Mouse (Mus musculus): ENCODE results near the gene Clptm1. TPM values are rescaled to one million over a fixed set of nuclear protein-coding genes. Genes with fewer than 3 reads are reported as not detected.
A peak's percentile ranks its signal among the peaks of the same experiment; 100 is the strongest.

Clptm1 gene
- polyA plus RNA-seq, 1 experiment, result 95.7 TPM

DNA sequence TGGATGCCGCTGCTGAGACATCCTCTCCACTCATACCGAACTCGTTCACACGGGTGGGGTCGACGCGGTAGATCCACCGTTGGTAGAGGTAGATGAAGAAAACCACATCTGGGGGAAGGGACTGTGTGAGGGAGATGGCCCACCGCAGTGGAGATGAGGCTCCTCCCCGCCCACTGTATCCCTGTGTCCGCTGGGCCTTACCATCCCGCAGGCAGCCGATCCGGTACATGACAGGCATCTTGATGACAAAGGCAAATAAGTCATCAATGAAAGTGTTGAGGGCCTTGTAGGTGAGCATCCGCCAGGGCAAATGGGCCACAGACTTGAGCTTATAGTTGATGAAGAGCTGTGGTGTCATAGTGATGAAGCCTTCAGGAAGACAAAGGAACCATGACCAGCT, 31.0 kb downstream of the Clptm1 start:
- H3K27me3 ChIP-seq (ENCODE audit: control insufficient read depth, insufficient read depth, insufficient read length), result no peaks in the 10 kb centered on the region
- TF ChIP-seq FOSL1 (IDR thresholded peaks at IDR 0.05; ENCODE audit: insufficient read depth, low read length, poor library complexity, severe bottlenecking) (no peak), MYOD1 (IDR thresholded peaks at IDR 0.05; ENCODE audit: control insufficient read depth, insufficient read length, low read depth) (no peak), MYOG (IDR thresholded peaks at IDR 0.05; ENCODE audit: control insufficient read depth, extremely low read depth, insufficient read length) (no peak), CEBPB (IDR thresholded peaks at IDR 0.05; ENCODE audit: low read depth) (no peak), CTCF (IDR thresholded peaks at IDR 0.05; ENCODE audit: control insufficient read depth, insufficient read depth, insufficient read length) (no peak), USF1 (IDR thresholded peaks at IDR 0.05; ENCODE audit: low read depth) (no peak), MAX (IDR thresholded peaks at IDR 0.05) (no peak)
- H3K36me3 ChIP-seq (ENCODE audit: control insufficient read depth, insufficient read depth), result peaks cover 22% of the 10 kb centered on the region
- no peaks in the 10 kb centered on the region for H3K79me2 ChIP-seq (ENCODE audit: control insufficient read depth, insufficient read depth)
- H3K4me3 ChIP-seq (ENCODE audit: insufficient read depth, poor library complexity, severe bottlenecking), result no peak overlapping the region
- no peak overlapping the region for H3ac ChIP-seq (ENCODE audit: control insufficient read depth, insufficient read length, low read depth)
- no peaks in the 10 kb centered on the region for H3K79me3 ChIP-seq (ENCODE audit: low read depth)

DNA sequence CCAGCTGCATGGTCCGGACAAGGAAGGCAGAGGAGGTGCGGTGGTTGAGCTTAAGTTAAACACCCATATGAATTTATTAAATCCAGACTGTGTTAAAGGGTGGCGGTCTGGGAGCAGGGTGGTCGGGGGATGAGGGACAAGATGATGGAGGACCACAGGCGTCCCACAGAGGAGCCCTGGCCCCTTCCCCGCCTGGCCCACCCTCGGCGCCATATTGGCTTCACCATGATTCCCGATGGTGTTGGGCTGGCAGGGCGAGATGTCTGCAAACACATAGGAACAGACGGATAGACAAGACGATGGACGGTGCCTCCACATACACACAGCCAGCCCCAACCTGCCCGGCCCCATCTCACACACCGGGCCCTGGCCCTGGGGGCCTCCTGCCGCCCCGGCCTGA, 31.6 kb downstream of the Clptm1 start:
- no peak overlapping the region for H3K4me3 ChIP-seq (ENCODE audit: insufficient read depth, poor library complexity, severe bottlenecking)
- H3ac ChIP-seq (ENCODE audit: control insufficient read depth, insufficient read length, low read depth), result no peak overlapping the region
- no peaks in the 10 kb centered on the region for H3K27me3 ChIP-seq (ENCODE audit: control insufficient read depth, insufficient read depth, insufficient read length)
- no peaks in the 10 kb centered on the region for H3K79me2 ChIP-seq (ENCODE audit: control insufficient read depth, insufficient read depth)
- peaks cover 22% of the 10 kb centered on the region for H3K36me3 ChIP-seq (ENCODE audit: control insufficient read depth, insufficient read depth)
- no peaks in the 10 kb centered on the region for H3K79me3 ChIP-seq (ENCODE audit: low read depth)
- TF ChIP-seq CTCF (IDR thresholded peaks at IDR 0.05; ENCODE audit: control insufficient read depth, insufficient read depth, insufficient read length) (no peak), MYOG (IDR thresholded peaks at IDR 0.05; ENCODE audit: control insufficient read depth, extremely low read depth, insufficient read length) (no peak), MYOD1 (IDR thresholded peaks at IDR 0.05; ENCODE audit: control insufficient read depth, insufficient read length, low read depth) (no peak)

DNA sequence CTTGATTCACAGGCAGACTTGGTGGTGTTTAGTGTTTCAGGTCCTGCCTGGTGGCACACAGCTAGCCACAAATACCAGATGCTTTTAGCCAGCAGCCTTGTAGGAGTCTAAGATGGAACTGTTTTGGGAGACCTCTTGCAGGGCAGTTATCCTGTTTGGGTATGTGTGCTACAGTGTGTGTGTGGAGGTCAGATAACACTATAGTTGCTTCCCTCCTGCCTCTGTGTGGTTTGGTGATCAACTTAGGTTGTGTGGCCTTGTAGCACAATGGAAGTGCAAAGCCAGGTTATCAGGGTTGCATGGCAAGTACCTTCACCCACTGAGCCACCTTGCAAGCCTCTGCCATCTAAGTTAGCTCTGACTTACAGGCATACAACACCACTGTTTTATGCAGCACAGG, 32.1 kb downstream of the Clptm1 start:
- Histone ChIP-seq H3K36me3 (ENCODE audit: control insufficient read depth, insufficient read depth) (peaks cover 22% of the 10 kb centered on the region), H3K27me3 (ENCODE audit: control insufficient read depth, insufficient read depth, insufficient read length) (no peaks in the 10 kb centered on the region)
- TF ChIP-seq CEBPB (IDR thresholded peaks at IDR 0.05; ENCODE audit: low read depth), result no peak
- TF ChIP-seq MYOD1 (IDR thresholded peaks at IDR 0.05; ENCODE audit: control insufficient read depth, insufficient read length, low read depth), result no peak
- TF ChIP-seq CTCF (IDR thresholded peaks at IDR 0.05; ENCODE audit: control insufficient read depth, insufficient read depth, insufficient read length), result no peak
- no peak for TF ChIP-seq MYOG (IDR thresholded peaks at IDR 0.05; ENCODE audit: control insufficient read depth, extremely low read depth, insufficient read length)
- no peak for TF ChIP-seq MAX (IDR thresholded peaks at IDR 0.05)
- no peak for TF ChIP-seq FOSL1 (IDR thresholded peaks at IDR 0.05; ENCODE audit: insufficient read depth, low read length, poor library complexity, severe bottlenecking)
- no peak for TF ChIP-seq USF1 (IDR thresholded peaks at IDR 0.05; ENCODE audit: low read depth)

DNA sequence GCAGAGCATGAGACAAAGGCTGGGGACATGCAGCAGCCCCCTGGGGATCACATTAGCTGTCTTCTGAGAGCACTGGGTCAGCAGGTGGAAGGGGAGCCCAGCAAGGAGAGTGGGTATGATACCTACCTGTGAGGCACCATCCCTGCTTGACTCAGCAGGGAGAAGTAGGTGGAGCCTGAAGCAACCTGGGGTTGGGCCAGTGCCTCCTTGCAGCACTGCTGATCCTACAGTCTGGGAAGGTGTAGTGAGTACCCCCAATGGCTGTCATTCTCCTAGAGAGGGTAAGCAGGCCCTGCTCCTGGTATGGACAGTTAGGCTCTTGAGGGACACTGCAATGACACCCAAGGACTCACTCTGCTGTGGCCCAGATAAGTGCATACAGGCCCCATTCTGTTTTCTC, 32.6 kb downstream of the Clptm1 start:
- Histone ChIP-seq H3K4me3 (ENCODE audit: insufficient read depth, poor library complexity, severe bottlenecking) (no peak overlapping the region), H3ac (ENCODE audit: control insufficient read depth, insufficient read length, low read depth) (no peak overlapping the region), H3K79me3 (ENCODE audit: low read depth) (no peaks in the 10 kb centered on the region), H3K79me2 (ENCODE audit: control insufficient read depth, insufficient read depth) (no peaks in the 10 kb centered on the region), H3K36me3 (ENCODE audit: control insufficient read depth, insufficient read depth) (peaks cover 22% of the 10 kb centered on the region), H3K27me3 (ENCODE audit: control insufficient read depth, insufficient read depth, insufficient read length) (no peaks in the 10 kb centered on the region)
- TF ChIP-seq CEBPB (IDR thresholded peaks at IDR 0.05; ENCODE audit: low read depth) (no peak), FOSL1 (IDR thresholded peaks at IDR 0.05; ENCODE audit: insufficient read depth, low read length, poor library complexity, severe bottlenecking) (no peak), MYOD1 (IDR thresholded peaks at IDR 0.05; ENCODE audit: control insufficient read depth, insufficient read length, low read depth) (no peak), MYOG (IDR thresholded peaks at IDR 0.05; ENCODE audit: control insufficient read depth, extremely low read depth, insufficient read length) (no peak), USF1 (IDR thresholded peaks at IDR 0.05; ENCODE audit: low read depth) (no peak), MAX (IDR thresholded peaks at IDR 0.05) (no peak), CTCF (IDR thresholded peaks at IDR 0.05; ENCODE audit: control insufficient read depth, insufficient read depth, insufficient read length) (no peak)

More for the DNA sequence above, 32.1 kb downstream of the Clptm1 start:
- Histone ChIP-seq H3K79me3 (ENCODE audit: low read depth) (no peaks in the 10 kb centered on the region), H3K4me3 (ENCODE audit: insufficient read depth, poor library complexity, severe bottlenecking) (no peak overlapping the region), H3ac (ENCODE audit: control insufficient read depth, insufficient read length, low read depth) (no peak overlapping the region), H3K79me2 (ENCODE audit: control insufficient read depth, insufficient read depth) (no peaks in the 10 kb centered on the region)

DNA sequence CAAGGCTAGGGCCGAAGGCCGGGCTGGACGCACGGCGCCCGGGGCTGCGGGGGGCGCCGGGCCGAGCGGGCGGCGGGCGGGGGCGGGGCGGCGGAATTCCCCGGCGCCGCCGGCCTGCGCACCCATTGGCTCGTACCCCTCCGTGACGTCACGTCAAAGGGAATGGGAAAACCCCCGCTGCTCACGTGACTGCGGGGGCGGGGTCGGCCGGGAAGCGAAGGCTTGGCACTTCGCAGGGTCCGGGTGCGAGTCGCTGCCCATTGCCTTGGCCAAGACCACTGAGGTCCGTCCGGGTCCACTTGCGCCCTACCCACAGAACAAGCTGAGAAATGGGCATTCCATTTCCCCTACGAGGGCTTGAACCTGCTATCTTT, 35.5 kb downstream of the Clptm1 start, which contains the start of gene Relb:
Relb (minus strand) TSS at position 78 of the 374 bp plus-strand sequence.
- H3K79me3 ChIP-seq (ENCODE audit: low read depth), result no peaks in the 10 kb centered on the region
- TF ChIP-seq CEBPB (IDR thresholded peaks at IDR 0.05; ENCODE audit: low read depth), result no peak
- peak; percentile 90 for TF ChIP-seq USF1 (IDR thresholded peaks at IDR 0.05; ENCODE audit: low read depth)
- peaks cover 7% of the 10 kb centered on the region for H3K36me3 ChIP-seq (ENCODE audit: control insufficient read depth, insufficient read depth)

DNA sequence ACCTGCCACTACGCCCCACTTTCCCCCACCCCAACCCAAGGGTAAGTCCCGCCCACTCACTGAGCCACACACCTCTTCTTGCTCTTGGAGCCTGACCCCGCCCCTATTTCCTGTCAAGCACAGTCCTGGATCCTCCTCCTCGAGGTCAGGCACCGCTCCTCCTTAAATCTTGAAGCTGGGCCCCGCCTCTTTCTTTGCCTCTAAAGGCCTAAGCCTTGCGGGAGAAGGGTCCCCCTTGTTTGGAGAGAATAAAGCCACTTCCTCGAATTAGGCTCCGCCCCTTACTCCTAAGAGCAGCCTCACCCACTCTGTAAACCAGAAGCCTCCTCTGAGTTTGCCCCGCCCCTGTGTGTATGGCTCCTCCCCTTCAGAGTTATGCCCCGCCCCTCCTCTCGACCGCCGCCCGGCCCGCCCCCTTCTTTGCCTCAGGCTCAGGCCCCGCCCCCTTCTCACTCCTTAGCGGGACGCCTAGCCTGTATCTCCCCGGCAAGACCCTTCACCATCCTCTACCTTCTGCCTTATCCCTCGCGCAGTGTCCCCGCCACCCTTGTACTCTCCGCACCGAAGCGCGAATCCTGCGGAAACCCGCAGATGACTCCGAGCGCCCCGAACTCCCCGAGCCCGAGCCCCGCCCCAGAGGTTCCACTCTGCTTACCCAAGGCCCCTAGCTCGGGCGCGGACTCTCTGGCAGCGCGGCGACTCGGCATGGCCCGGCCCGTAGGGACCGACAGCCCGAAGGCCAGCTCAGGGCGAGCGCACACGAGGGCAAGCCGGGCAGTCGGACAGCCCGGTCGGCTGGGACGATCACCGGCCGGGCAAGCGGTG, 36.1 kb downstream of the Clptm1 start:
- H3K36me3 ChIP-seq (ENCODE audit: control insufficient read depth, insufficient read depth), result peaks cover 3% of the 10 kb centered on the region
- no peaks in the 10 kb centered on the region for H3K79me2 ChIP-seq (ENCODE audit: control insufficient read depth, insufficient read depth)
- H3K27me3 ChIP-seq (ENCODE audit: control insufficient read depth, insufficient read depth, insufficient read length), result no peaks in the 10 kb centered on the region
- H3K4me3 ChIP-seq (ENCODE audit: insufficient read depth, poor library complexity, severe bottlenecking), result peak overlapping the region; percentile 45
- H3ac ChIP-seq (ENCODE audit: control insufficient read depth, insufficient read length, low read depth), result peak overlapping the region; percentile 92
- TF ChIP-seq MAX (IDR thresholded peaks at IDR 0.05) (no peak), CEBPB (IDR thresholded peaks at IDR 0.05; ENCODE audit: low read depth) (no peak), MYOD1 (IDR thresholded peaks at IDR 0.05; ENCODE audit: control insufficient read depth, insufficient read length, low read depth) (no peak), MYOG (IDR thresholded peaks at IDR 0.05; ENCODE audit: control insufficient read depth, extremely low read depth, insufficient read length) (no peak), FOSL1 (IDR thresholded peaks at IDR 0.05; ENCODE audit: insufficient read depth, low read length, poor library complexity, severe bottlenecking) (no peak), CTCF (IDR thresholded peaks at IDR 0.05; ENCODE audit: control insufficient read depth, insufficient read depth, insufficient read length) (no peak), USF1 (IDR thresholded peaks at IDR 0.05; ENCODE audit: low read depth) (no peak)
- H3K79me3 ChIP-seq (ENCODE audit: low read depth), result no peaks in the 10 kb centered on the region

More for the DNA sequence above, 35.5 kb downstream of the Clptm1 start, which contains the start of gene Relb:
- Histone ChIP-seq H3ac (ENCODE audit: control insufficient read depth, insufficient read length, low read depth) (peak within 1 kb of the TSS; percentile 92), H3K27me3 (ENCODE audit: control insufficient read depth, insufficient read depth, insufficient read length) (no peaks in the 10 kb centered on the region), H3K79me2 (ENCODE audit: control insufficient read depth, insufficient read depth) (no peaks in the 10 kb centered on the region), H3K4me3 (ENCODE audit: insufficient read depth, poor library complexity, severe bottlenecking) (peak within 1 kb of the TSS; percentile 45)

Measured in C2C12 (cell line).